Mouse (Mus musculus) megakaryocyte, embryonic 14.5 days (primary cell): ENCODE measurements around the gene Rad54l. TPM values are rescaled to one million over a fixed set of nuclear protein-coding genes. Genes with fewer than 3 reads are reported as not detected.
A peak's percentile ranks its signal among the peaks of the same experiment; 100 is the strongest.

Experiments used
- H3K27me3 ChIP-seq: replicated peaks from 2 replicates; pipeline ENCODE3; 2012; ENCODE audit warnings: inconsistent platforms
- H3K36me3 ChIP-seq: replicated peaks from 2 replicates; pipeline ENCODE3; 2012; ENCODE audit warnings: low read length, inconsistent platforms, mixed read lengths
- H3K4me1 ChIP-seq: 2 replicates; pipeline ENCODE4 v1.6.1; 2012; ENCODE audit warnings: inconsistent platforms
- H3K4me3 ChIP-seq: replicated peaks from 2 replicates; pipeline ENCODE3; 2012; ENCODE audit warnings: moderate library complexity, mild to moderate bottlenecking, inconsistent platforms
- H3K9me3 ChIP-seq: 2 replicates; pipeline ENCODE4 v1.6.1; 2012; ENCODE audit warnings: inconsistent platforms
- FLI1 ChIP-seq: IDR thresholded peaks from 2 replicates; pipeline ENCODE4 v1.6.1; 2012; ENCODE audit warnings: low read length, inconsistent platforms, mixed read lengths
- GATA1 ChIP-seq: IDR thresholded peaks from 3 replicates; pipeline ENCODE4 v1.6.1; 2012; ENCODE audit warnings: mixed read lengths, low read length, inconsistent platforms, borderline replicate concordance
- polyA plus RNA-seq: library from polyadenylated mRNA; stranded (reverse); fragments of >175 nt; gene quantifications from 2 replicates; pipeline ENCODE4 v1.2.3, GENCODE M21; 2012; ENCODE audit warnings: low replicate concordance; ENCODE audit not compliant: insufficient read depth

The Rad54l gene
- polyA plus RNA-seq, 1 experiment, result 0.75 TPM

DNA sequence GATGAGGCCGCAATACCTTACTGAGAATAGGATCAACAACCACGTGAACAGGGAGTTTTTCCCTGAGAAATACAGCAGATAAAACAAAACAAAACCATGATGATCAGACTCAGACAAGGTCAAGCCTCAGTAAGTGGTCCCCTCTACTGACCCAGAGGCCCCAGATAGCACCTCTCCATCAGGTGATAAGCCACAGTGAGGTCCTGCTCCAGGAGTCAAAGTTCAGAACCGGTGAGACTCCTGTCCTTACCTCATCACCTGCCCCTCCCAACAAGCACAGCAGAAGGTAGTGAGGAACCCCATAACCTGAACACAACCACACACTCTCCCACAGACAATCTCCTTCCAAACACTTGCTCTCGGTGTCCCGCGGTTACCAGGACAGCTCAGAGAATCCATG is 12.8 kb downstream of the Rad54l start:
- H3K9me3 ChIP-seq, result no peaks in the 10 kb centered on the region
- no peak overlapping the region for H3K4me3 ChIP-seq
- no peaks in the 10 kb centered on the region; the same call in 1 of the 2 replicates for H3K4me1 ChIP-seq
- H3K27me3 ChIP-seq, result no peaks in the 10 kb centered on the region
- H3K36me3 ChIP-seq, result peaks cover 78% of the 10 kb centered on the region
- TF ChIP-seq GATA1 (no peak), FLI1 (no peak)

GRCm38 (mm10) chr4:116105278-116105677 is 18.2 kb downstream of the Rad54l start:
- Histone ChIP-seq H3K4me1 (peaks cover 13% of the 10 kb centered on the region), H3K27me3 (no peaks in the 10 kb centered on the region), H3K36me3 (peaks cover 80% of the 10 kb centered on the region), H3K9me3 (no peaks in the 10 kb centered on the region), H3K4me3 (no peak overlapping the region)
- TF ChIP-seq FLI1 (no peak), GATA1 (no peak)

GRCm38 (mm10) chr4:116100959-116101358 is 22.5 kb downstream of the Rad54l start:
- TF ChIP-seq GATA1 (no peak), FLI1 (no peak)
- Histone ChIP-seq H3K27me3 (no peaks in the 10 kb centered on the region), H3K4me1 (peaks cover 13% of the 10 kb centered on the region), H3K9me3 (no peaks in the 10 kb centered on the region), H3K4me3 (no peak overlapping the region), H3K36me3 (peaks cover 97% of the 10 kb centered on the region)

DNA sequence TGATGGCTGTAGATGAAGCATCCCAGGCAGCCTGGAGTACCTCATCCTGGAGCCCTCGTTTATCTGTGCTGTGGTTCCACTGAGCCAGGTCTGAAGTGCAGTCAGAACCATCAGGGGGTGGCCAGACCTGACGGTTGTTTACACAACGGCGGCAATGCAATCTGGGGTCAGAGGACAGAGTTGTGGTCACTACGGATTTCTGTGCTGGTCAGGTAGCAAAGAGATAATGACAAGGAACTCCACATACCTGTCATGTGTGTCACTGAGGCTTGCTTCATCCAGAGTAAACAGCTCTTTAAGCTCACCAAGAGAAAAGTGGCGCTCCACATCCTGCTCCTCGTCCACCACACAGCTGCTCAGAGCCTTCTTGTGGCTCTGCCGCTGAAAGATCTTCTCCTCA is 26.3 kb downstream of the Rad54l start:
- Histone ChIP-seq H3K27me3 (no peaks in the 10 kb centered on the region), H3K36me3 (peaks cover 100% of the 10 kb centered on the region), H3K4me3 (no peak overlapping the region), H3K4me1 (peaks cover 13% of the 10 kb centered on the region), H3K9me3 (no peaks in the 10 kb centered on the region)
- TF ChIP-seq FLI1, result no peak
- TF ChIP-seq GATA1, result no peak

DNA sequence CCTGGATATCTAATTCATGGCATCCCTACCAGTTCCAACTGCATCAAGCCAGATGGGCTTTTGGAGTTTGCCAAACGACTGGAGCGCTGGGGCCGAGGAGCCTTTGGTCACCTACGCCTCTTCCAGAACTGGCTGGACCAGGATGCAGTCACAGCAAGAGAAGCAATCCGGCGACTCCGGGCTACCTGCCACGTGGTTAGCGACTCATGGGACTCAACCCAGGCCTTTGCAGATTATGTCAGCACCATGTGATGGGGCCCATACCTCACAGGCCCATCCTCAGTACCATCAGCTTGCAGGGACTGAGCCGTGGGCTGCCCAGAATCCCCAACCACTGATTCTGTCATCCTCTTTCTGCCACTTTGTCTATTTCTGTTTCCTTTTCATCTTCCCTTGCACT is 27.2 kb downstream of the Rad54l start:
- Histone ChIP-seq H3K27me3 (no peaks in the 10 kb centered on the region), H3K9me3 (no peaks in the 10 kb centered on the region), H3K4me3 (no peak overlapping the region), H3K4me1 (peaks cover 7% of the 10 kb centered on the region), H3K36me3 (peaks cover 100% of the 10 kb centered on the region)
- TF ChIP-seq GATA1 (no peak), FLI1 (no peak)

DNA sequence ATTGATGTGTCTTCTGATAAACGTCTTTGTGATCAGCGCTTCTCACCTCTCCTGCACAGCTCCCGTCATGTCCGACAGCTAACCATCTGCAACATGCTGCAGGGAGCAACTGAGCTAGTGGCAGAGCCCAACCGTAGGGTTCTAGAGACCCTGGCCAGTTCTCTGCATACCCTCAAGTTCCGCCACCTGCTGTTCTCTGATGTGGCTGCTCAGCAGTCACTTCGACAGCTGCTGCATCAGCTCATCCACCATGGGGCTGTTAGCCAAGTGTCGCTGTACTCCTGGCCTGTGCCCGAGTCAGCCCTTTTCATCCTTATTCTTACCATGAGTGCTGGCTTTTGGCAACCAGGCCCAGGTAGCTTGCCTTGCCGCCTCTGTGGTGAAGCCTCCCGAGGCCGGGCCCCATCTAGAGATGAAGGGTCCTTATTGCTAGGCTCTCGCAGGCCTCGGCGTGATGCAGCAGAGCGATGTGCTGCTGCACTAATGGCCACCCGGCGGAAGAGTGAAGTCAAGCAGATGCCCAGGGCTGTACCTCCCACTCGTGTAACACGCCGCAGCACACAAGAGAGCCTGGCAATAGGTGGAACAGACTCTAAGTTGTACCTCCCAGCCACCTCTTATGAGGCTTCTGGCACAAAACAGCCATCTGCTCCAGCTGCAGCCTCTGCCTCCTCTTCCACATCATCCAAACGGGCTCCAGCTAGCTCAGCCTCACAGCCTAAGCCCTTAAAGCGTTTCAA is 34.8 kb downstream of the Rad54l start:
- TF ChIP-seq FLI1 (no peak), GATA1 (no peak)
- H3K9me3 ChIP-seq, result no peaks in the 10 kb centered on the region
- H3K4me1 ChIP-seq, result no peaks in the 10 kb centered on the region
- H3K27me3 ChIP-seq, result no peaks in the 10 kb centered on the region
- peaks cover 97% of the 10 kb centered on the region for H3K36me3 ChIP-seq
- H3K4me3 ChIP-seq, result no peak overlapping the region

DNA sequence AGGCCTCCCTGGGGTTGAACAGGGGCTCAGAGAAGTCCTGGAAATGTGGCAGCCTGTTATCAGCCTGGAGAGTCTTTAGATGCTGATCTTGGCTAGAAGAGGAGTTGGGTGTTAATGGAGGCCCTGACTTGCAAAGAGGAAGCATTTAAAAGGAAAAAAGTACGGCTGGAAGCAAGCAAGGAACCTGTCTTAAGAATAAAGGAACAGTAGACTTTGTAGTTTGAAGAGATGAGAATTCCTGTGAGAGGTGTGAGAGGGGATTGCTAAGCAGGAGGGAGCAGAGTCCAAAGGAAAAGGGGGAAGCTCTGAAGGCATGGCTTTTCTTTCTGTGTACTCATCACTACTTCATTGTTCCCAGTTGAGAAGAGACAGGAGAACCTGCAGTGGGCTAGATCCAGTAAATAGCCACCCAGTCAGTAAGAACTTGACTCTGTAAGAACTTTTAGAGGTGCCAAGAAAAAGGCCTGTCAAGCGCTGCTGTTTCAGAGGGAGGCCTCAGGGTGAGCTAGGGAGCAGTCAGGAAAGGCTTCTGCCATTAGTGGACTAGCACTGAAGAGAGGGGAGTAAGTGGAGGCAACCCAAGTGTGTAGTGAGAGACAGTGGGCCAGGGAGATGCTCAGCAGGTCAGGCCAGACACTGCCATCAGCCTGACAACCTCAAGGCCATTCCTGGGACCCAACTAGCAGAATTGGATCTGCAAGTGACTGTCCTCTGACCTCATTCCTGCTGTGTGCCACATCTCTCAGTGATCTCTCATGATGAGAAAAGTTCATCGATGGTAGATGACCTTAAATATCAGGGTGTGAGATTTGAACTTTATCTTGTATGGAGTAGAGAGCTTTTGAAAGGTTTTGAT is 46.0 kb downstream of the Rad54l start:
- H3K4me3 ChIP-seq, result peak overlapping the region; percentile 95
- H3K27me3 ChIP-seq, result no peaks in the 10 kb centered on the region

GRCm38 (mm10) chr4:116076369-116077231 is 46.9 kb downstream of the Rad54l start:
- peaks cover 28% of the 10 kb centered on the region for H3K36me3 ChIP-seq
- no peaks in the 10 kb centered on the region for H3K27me3 ChIP-seq
- TF ChIP-seq GATA1, result no peak
- peak overlapping the region; percentile 95 for H3K4me3 ChIP-seq
- H3K4me1 ChIP-seq, result peaks cover 54% of the 10 kb centered on the region
- no peaks in the 10 kb centered on the region for H3K9me3 ChIP-seq

More for the DNA sequence above, 46.0 kb downstream of the Rad54l start:
- Histone ChIP-seq H3K9me3 (no peaks in the 10 kb centered on the region), H3K36me3 (peaks cover 34% of the 10 kb centered on the region), H3K4me1 (peaks cover 49% of the 10 kb centered on the region)
- no peak for TF ChIP-seq FLI1
- TF ChIP-seq GATA1, result no peak

- no peaks in the 10 kb centered on the region for H3K9me3 ChIP-seq
- peak overlapping the region; percentile 95 for H3K4me3 ChIP-seq
- TF ChIP-seq GATA1 (no peak), FLI1 (no peak)
- H3K4me1 ChIP-seq, result peaks cover 54% of the 10 kb centered on the region
- H3K27me3 ChIP-seq, result no peaks in the 10 kb centered on the region
- peaks cover 26% of the 10 kb centered on the region for H3K36me3 ChIP-seq
Measured at GRCm38 (mm10) chr4:116075631-116076368, 47.7 kb downstream of the Rad54l start.
